Mouse (Mus musculus): Measurements from ENCODE around the gene Gm38431.

Gm38431 gene

GRCm38 (mm10) chr9:21091707-21092320 is at the start of gene Gm38431, which contains the start of gene Raver1:
TSS of gene Gm38431 (minus strand) at chr9:21091997.
TSS of gene Raver1 (minus strand) at chr9:21092008.
- DNase-seq (ENCODE audit: low read depth, low spot score) = peak; percentile 96

- DNase-seq (ENCODE audit: low read depth, low spot score) = no peak
These were observed 46.6 kb upstream of the Gm38431 start for GRCm38 (mm10) chr9:21138386-21138785.

- no peak for DNase-seq (ENCODE audit: low read depth, low spot score)
These were observed 45.4 kb upstream of the Gm38431 start for GRCm38 (mm10) chr9:21137229-21137628.

GRCm38 (mm10) chr9:21136401-21136800 is 44.6 kb upstream of the Gm38431 start:
- no peak for DNase-seq (ENCODE audit: low read depth, low spot score)

- DNase-seq (ENCODE audit: low read depth, low spot score) = no peak
These were observed 44.2 kb upstream of the Gm38431 start for GRCm38 (mm10) chr9:21135941-21136381.

- no peak for DNase-seq (ENCODE audit: low read depth, low spot score)
These were observed 43.6 kb upstream of the Gm38431 start for GRCm38 (mm10) chr9:21135329-21135890.

- DNase-seq (ENCODE audit: low read depth, low spot score) = no peak
These were observed 43.0 kb upstream of the Gm38431 start for GRCm38 (mm10) chr9:21134595-21135328.

- DNase-seq (ENCODE audit: low read depth, low spot score) = no peak
These were observed 41.4 kb upstream of the Gm38431 start for GRCm38 (mm10) chr9:21133064-21133707.

GRCm38 (mm10) chr9:21132102-21132775 is 40.4 kb upstream of the Gm38431 start:
- DNase-seq (ENCODE audit: low read depth, low spot score) = no peak

GRCm38 (mm10) chr9:21131059-21131956 is 39.5 kb upstream of the Gm38431 start, which contains the start of gene Tyk2:
TSS of gene Tyk2 (minus strand) at chr9:21131243.
- DNase-seq (ENCODE audit: low read depth, low spot score) = peak; percentile 97

GRCm38 (mm10) chr9:21126259-21126627 is 34.4 kb upstream of the Gm38431 start:
- no peak for DNase-seq (ENCODE audit: low read depth, low spot score)

GRCm38 (mm10) chr9:21125502-21126258 is 33.9 kb upstream of the Gm38431 start:
- DNase-seq (ENCODE audit: low read depth, low spot score) = no peak

GRCm38 (mm10) chr9:21124837-21125236 is 33.0 kb upstream of the Gm38431 start:
- no peak for DNase-seq (ENCODE audit: low read depth, low spot score)

GRCm38 (mm10) chr9:21121483-21121882 is 29.7 kb upstream of the Gm38431 start:
- DNase-seq (ENCODE audit: low read depth, low spot score) = no peak

- no peak for DNase-seq (ENCODE audit: low read depth, low spot score)
These were observed 25.3 kb upstream of the Gm38431 start for GRCm38 (mm10) chr9:21117073-21117472.

GRCm38 (mm10) chr9:21115105-21115504 is 23.3 kb upstream of the Gm38431 start:
- DNase-seq (ENCODE audit: low read depth, low spot score) = no peak

- no peak for DNase-seq (ENCODE audit: low read depth, low spot score)
These were observed 22.4 kb upstream of the Gm38431 start for GRCm38 (mm10) chr9:21114190-21114589.

- DNase-seq (ENCODE audit: low read depth, low spot score) = no peak
These were observed 22.0 kb upstream of the Gm38431 start for GRCm38 (mm10) chr9:21113751-21114150.

- DNase-seq (ENCODE audit: low read depth, low spot score) = no peak
These were observed 15.9 kb upstream of the Gm38431 start for GRCm38 (mm10) chr9:21107607-21108237.
